Comparison of ENCODE assay signal across 8 mouse cellular contexts in genomic region chr19:6333761-6334595, GRCm38 (mm10). TPM values are rescaled to one million over a fixed set of nuclear protein-coding genes. Genes with fewer than 3 reads are reported as not detected.
DNase-seq lines count a peak whose midpoint lies in the region; ATAC-seq and TF ChIP-seq lines count a peak whose summit lies in the region.

No protein-coding gene starts in this region.

- H3K9ac ChIP-seq in heart, embryonic 14.5 days (ENCODE audit: low read length): peak overlapping the region; percentile 59; the same call in 1 of the 2 replicates
- peak overlapping the region; percentile 81 for H3K9ac ChIP-seq in MEL (ENCODE audit: control insufficient read depth, low read depth, low read length, poor library complexity, severe bottlenecking)
- H3K9ac ChIP-seq in heart, postnatal 0 days (replicated peaks; ENCODE audit: low read depth, low read length): no peak overlapping the region

- H3K27me3 ChIP-seq in heart, embryonic 14.5 days (ENCODE audit: control insufficient read depth, insufficient read depth, low read length): no peaks in the 10 kb centered on the region
- H3K27me3 ChIP-seq in MEL (ENCODE audit: control insufficient read depth in 1 of 2, insufficient read depth in 2 of 2, low read length in 2 of 2): no peaks in the 10 kb centered on the region
- no peaks in the 10 kb centered on the region for H3K27me3 ChIP-seq in heart, postnatal 0 days (ENCODE audit: control insufficient read depth, insufficient read depth, low read length)
- H3K27me3 ChIP-seq in midbrain, embryonic 10.5 days (ENCODE audit: low read depth, poor library complexity, severe bottlenecking): no peaks in the 10 kb centered on the region

- peaks cover 24% of the 10 kb centered on the region for H3K36me3 ChIP-seq in heart, embryonic 14.5 days (ENCODE audit: control insufficient read depth, insufficient read depth, low read length)
- H3K36me3 ChIP-seq in MEL (ENCODE audit: control insufficient read depth in 1 of 2, insufficient read depth in 2 of 2, low read length in 2 of 2): peaks cover 0 to 11% of the 10 kb centered on the region in 2 experiments; a peak in 2 of 4 replicates
- peaks cover 22% of the 10 kb centered on the region for H3K36me3 ChIP-seq in heart, postnatal 0 days (replicated peaks; ENCODE audit: control insufficient read depth, insufficient read depth, low read length)
- peaks cover 25% of the 10 kb centered on the region for H3K36me3 ChIP-seq in midbrain, embryonic 10.5 days

- no peak for TF ChIP-seq EP300 in MEL (IDR thresholded peaks at IDR 0.05; ENCODE audit: low read depth in 1 of 2, low read length in 2 of 2)
- no peak for TF ChIP-seq EP300 in heart, postnatal 0 days (IDR thresholded peaks at IDR 0.05; ENCODE audit: low read depth)

- TF ChIP-seq POLR2A in MEL (IDR thresholded peaks at IDR 0.05; ENCODE audit: control insufficient read depth in 1 of 2, insufficient read depth in 1 of 2, low read depth in 1 of 2, low read length in 2 of 2, poor library complexity in 1 of 2): no peak

- intact Hi-C loops in heart, postnatal 25 days (cut with DNase I): loop anchor here (10.0 kb wide), 2 partner anchors 209 to 249 kb away; partner anchors contain the start of genes Cdca5, Gm28374, Snx15 and Tmem262

- peaks cover 18 to 21% of the 10 kb centered on the region in 2 experiments for H3K4me1 ChIP-seq in heart, embryonic 14.5 days (ENCODE audit: control insufficient read depth in 2 of 2, insufficient read depth in 2 of 2, low read length in 2 of 2)
- peaks cover 3 to 15% of the 10 kb centered on the region in 2 experiments for H3K4me1 ChIP-seq in MEL (ENCODE audit: control insufficient read depth in 1 of 2, insufficient read depth in 2 of 2, low read length in 2 of 2)
- peaks cover 18% of the 10 kb centered on the region for H3K4me1 ChIP-seq in heart, postnatal 0 days (ENCODE audit: control insufficient read depth, insufficient read depth)
- H3K4me1 ChIP-seq in midbrain, embryonic 10.5 days: peaks cover 38% of the 10 kb centered on the region

- no peak for DNase-seq in heart, postnatal 25 days (ENCODE audit: low spot score)
- DNase-seq in MEL (ENCODE audit: low read depth, low spot score): peak; percentile 52
- no peak for DNase-seq in heart, postnatal 0 days (ENCODE audit: low spot score)
- DNase-seq in midbrain, embryonic 10.5 days (ENCODE audit: low spot score): no peak
- no peak for DNase-seq in ovary, postnatal 36 days (ENCODE audit: low spot score)
- no peak for DNase-seq in kidney, adult 11 months
- no peak for DNase-seq in urinary bladder, adult 18-20 months (ENCODE audit: low spot score in 2 of 2)

- H3K27ac ChIP-seq in heart, embryonic 14.5 days (replicated peaks in 1 of 2; ENCODE audit: control insufficient read depth in 1 of 2, insufficient read depth in 1 of 2, low read depth in 2 of 2, low read length in 2 of 2): peak overlapping the region; percentile 79 to 92
- H3K27ac ChIP-seq in MEL (ENCODE audit: control insufficient read depth, low read depth, low read length): peak overlapping the region; percentile 74
- peak overlapping the region; percentile 79 for H3K27ac ChIP-seq in heart, postnatal 0 days (ENCODE audit: low read depth)
- H3K27ac ChIP-seq in midbrain, embryonic 10.5 days (replicated peaks): peak overlapping the region; percentile 90

- no peak for TF ChIP-seq CTCF in MEL (IDR thresholded peaks at IDR 0.05 in 2 of 3, conservative IDR thresholded peaks at IDR 0.05 in 1 of 3; ENCODE audit: control insufficient read depth in 1 of 3, insufficient read depth in 1 of 3, low read depth in 2 of 3, low read length in 3 of 3, poor library complexity in 1 of 3, severe bottlenecking in 1 of 3)
- no peak for TF ChIP-seq CTCF in heart, postnatal 0 days (IDR thresholded peaks at IDR 0.05; ENCODE audit: low read depth)

- H3K9me3 ChIP-seq in heart, embryonic 14.5 days (ENCODE audit: control insufficient read depth, low read length): no peaks in the 10 kb centered on the region
- H3K9me3 ChIP-seq in MEL (replicated peaks; ENCODE audit: insufficient read depth, low read length): no peaks in the 10 kb centered on the region
- no peaks in the 10 kb centered on the region for H3K9me3 ChIP-seq in heart, postnatal 0 days (replicated peaks; ENCODE audit: control insufficient read depth, low read length)
- H3K9me3 ChIP-seq in midbrain, embryonic 10.5 days (replicated peaks): no peaks in the 10 kb centered on the region

- ATAC-seq in heart, embryonic 14.5 days (ENCODE audit: insufficient number of reproducible peaks, insufficient read depth, low FRiP score, low read depth): 0 out of 2 replicates have a peak, but pooled peaks have one; percentile 1
- 0 out of 2 replicates have a peak, but pooled peaks have one; percentile 0 for ATAC-seq in heart, postnatal 0 days (ENCODE audit: insufficient read depth, low read depth)

- 69% methylated on average over 9 of the region's 9 CpGs for WGBS in heart, embryonic 14.5 days
- WGBS in heart, postnatal 0 days: 64% methylated on average over 9 of the region's 9 CpGs
- 70% methylated on average over 9 of the region's 9 CpGs for WGBS in midbrain, embryonic 10.5 days

- H3K4me2 ChIP-seq in heart, embryonic 14.5 days (ENCODE audit: low read length): peak overlapping the region; percentile 94
- peak overlapping the region; percentile 97 for H3K4me2 ChIP-seq in heart, postnatal 0 days (ENCODE audit: low read depth, low read length)

- H3K4me3 ChIP-seq in heart, embryonic 14.5 days (ENCODE audit: control insufficient read depth in 1 of 2, insufficient read depth in 1 of 2, low read depth in 1 of 2, low read length in 2 of 2): peak overlapping the region; percentile 25 to 93
- peak overlapping the region; percentile 45 to 72 for H3K4me3 ChIP-seq in MEL (ENCODE audit: control insufficient read depth in 1 of 2, insufficient read depth in 1 of 2, low read depth in 2 of 2, low read length in 2 of 2)
- H3K4me3 ChIP-seq in heart, postnatal 0 days (ENCODE audit: low read depth, low read length): no peak overlapping the region
- peak overlapping the region; percentile 92 for H3K4me3 ChIP-seq in midbrain, embryonic 10.5 days

- TF ChIP-seq RAD21 in MEL (IDR thresholded peaks at IDR 0.05; ENCODE audit: low read depth, low read length): no peak

- peaks cover 14% of the 10 kb centered on the region for H3K79me2 ChIP-seq in MEL (ENCODE audit: control insufficient read depth, insufficient read depth, low read length, poor library complexity)

RNA-seq across cellular contexts. Expression of gene Men1, which starts 0.8 kb away (rescaled TPM):
- polyA plus RNA-seq in heart, embryonic 14.5 days (2014; fragmentation: Nextera tagmentation; extraction: Ambion mirVana): 23.3 and 24.1 TPM in 2 replicates
- 10 to 100 TPM; 12.4 to 14.5 TPM for total RNA-seq in heart, postnatal 25 days (2021)
- 37.7 and 39.4 TPM in 2 replicates for total RNA-seq in MEL (2012; rRNA removed)
- 100 to 1,000 TPM in 1 of 2 experiments, not detected in 1; 132 TPM for polyA plus RNA-seq in MEL (2012; ENCODE audit: insufficient read depth in 1 of 2, insufficient read length in 2 of 2, low read depth in 1 of 2, low replicate concordance in 2 of 2, missing spikeins in 1 of 2)
- total RNA-seq in heart, postnatal 0 days (2014; rRNA removed; ENCODE audit: low replicate concordance): 20.6 and 46.5 TPM in 2 replicates
- polyA plus RNA-seq in heart, postnatal 0 days (2015; fragmentation: Nextera tagmentation; extraction: Ambion mirVana): 20.1 and 20.3 TPM in 2 replicates
- polyA plus RNA-seq in midbrain, embryonic 10.5 days (2016; fragmentation: Nextera tagmentation; extraction: Ambion mirVana): 124 and 128 TPM in 2 replicates

RNA-seq across cellular contexts. Expression of gene Map4k2, which starts 7.0 kb away (rescaled TPM):
- polyA plus RNA-seq in heart, embryonic 14.5 days (2014; fragmentation: Nextera tagmentation; extraction: Ambion mirVana): 9.0 and 13.0 TPM in 2 replicates
- 10 to 100 TPM; 42.6 to 44.3 TPM for total RNA-seq in heart, postnatal 25 days (2021)
- total RNA-seq in MEL (2012; rRNA removed): 8.0 and 10.2 TPM in 2 replicates
- polyA plus RNA-seq in MEL (2012; ENCODE audit: insufficient read depth in 1 of 2, insufficient read length in 2 of 2, low read depth in 1 of 2, low replicate concordance in 2 of 2, missing spikeins in 1 of 2): 10 to 100 TPM in 1 of 2 experiments, not detected in 1; 22.3 TPM
- total RNA-seq in heart, postnatal 0 days (2014; rRNA removed; ENCODE audit: low replicate concordance): 48.4 and 59.1 TPM in 2 replicates
- 9.6 and 10.1 TPM in 2 replicates for polyA plus RNA-seq in heart, postnatal 0 days (2015; fragmentation: Nextera tagmentation; extraction: Ambion mirVana)
- 11.3 and 13.8 TPM in 2 replicates for polyA plus RNA-seq in midbrain, embryonic 10.5 days (2016; fragmentation: Nextera tagmentation; extraction: Ambion mirVana)

RNA-seq across cellular contexts. Expression of gene Cdc42bpg, which starts 27.7 kb away (rescaled TPM):
- 0.43 and 0.78 TPM in 2 replicates for polyA plus RNA-seq in heart, embryonic 14.5 days (2014; fragmentation: Nextera tagmentation; extraction: Ambion mirVana)
- 10 to 100 TPM in 1 of 2 experiments, 1 to 10 TPM in 1; 9.4 to 12.0 TPM for total RNA-seq in heart, postnatal 25 days (2021)
- 2.0 and 2.6 TPM in 2 replicates for total RNA-seq in MEL (2012; rRNA removed)
- 1 to 10 TPM in 1 of 2 experiments, not detected in 1; 4.5 TPM for polyA plus RNA-seq in MEL (2012; ENCODE audit: insufficient read depth in 1 of 2, insufficient read length in 2 of 2, low read depth in 1 of 2, low replicate concordance in 2 of 2, missing spikeins in 1 of 2)
- 4.8 and 9.5 TPM in 2 replicates for total RNA-seq in heart, postnatal 0 days (2014; rRNA removed; ENCODE audit: low replicate concordance)
- 0.49 and 0.51 TPM in 2 replicates for polyA plus RNA-seq in heart, postnatal 0 days (2015; fragmentation: Nextera tagmentation; extraction: Ambion mirVana)
- 0.11 and 0.15 TPM in 2 replicates for polyA plus RNA-seq in midbrain, embryonic 10.5 days (2016; fragmentation: Nextera tagmentation; extraction: Ambion mirVana)

RNA-seq across cellular contexts. Expression of gene Sf1, which starts 29.5 kb away (rescaled TPM):
- polyA plus RNA-seq in heart, embryonic 14.5 days (2014; fragmentation: Nextera tagmentation; extraction: Ambion mirVana): 86.9 and 93.1 TPM in 2 replicates
- 10 to 100 TPM; 76.1 to 88.8 TPM for total RNA-seq in heart, postnatal 25 days (2021)
- total RNA-seq in MEL (2012; rRNA removed): 65.7 and 71.9 TPM in 2 replicates
- polyA plus RNA-seq in MEL (2012; ENCODE audit: insufficient read depth in 1 of 2, insufficient read length in 2 of 2, low read depth in 1 of 2, low replicate concordance in 2 of 2, missing spikeins in 1 of 2): 100 to 1,000 TPM; 211 to 245 TPM
- total RNA-seq in heart, postnatal 0 days (2014; rRNA removed; ENCODE audit: low replicate concordance): 41.8 and 94.6 TPM in 2 replicates
- polyA plus RNA-seq in heart, postnatal 0 days (2015; fragmentation: Nextera tagmentation; extraction: Ambion mirVana): 31.8 and 38.3 TPM in 2 replicates
- 189 and 194 TPM in 2 replicates for polyA plus RNA-seq in midbrain, embryonic 10.5 days (2016; fragmentation: Nextera tagmentation; extraction: Ambion mirVana)

RNA-seq across cellular contexts. Expression of gene Pygm, which starts 50.2 kb away (rescaled TPM):
- polyA plus RNA-seq in heart, embryonic 14.5 days (2014; fragmentation: Nextera tagmentation; extraction: Ambion mirVana): 225 and 226 TPM in 2 replicates
- 1,000 to 10,000 TPM; 1,128 to 1,145 TPM for total RNA-seq in heart, postnatal 25 days (2021)
- total RNA-seq in MEL (2012; rRNA removed): 0.62 and 0.73 TPM in 2 replicates
- polyA plus RNA-seq in MEL (2012; ENCODE audit: insufficient read depth in 1 of 2, insufficient read length in 2 of 2, low read depth in 1 of 2, low replicate concordance in 2 of 2, missing spikeins in 1 of 2): 1 to 10 TPM in 1 of 2 experiments, not detected in 1; 3.3 TPM
- 451 and 487 TPM in 2 replicates for total RNA-seq in heart, postnatal 0 days (2014; rRNA removed; ENCODE audit: low replicate concordance)
- polyA plus RNA-seq in heart, postnatal 0 days (2015; fragmentation: Nextera tagmentation; extraction: Ambion mirVana): 390 and 400 TPM in 2 replicates
- 2.1 and 2.7 TPM in 2 replicates for polyA plus RNA-seq in midbrain, embryonic 10.5 days (2016; fragmentation: Nextera tagmentation; extraction: Ambion mirVana)
